Mouse (Mus musculus): ENCODE results near the gene Gpr157.

Gpr157 gene

DNA sequence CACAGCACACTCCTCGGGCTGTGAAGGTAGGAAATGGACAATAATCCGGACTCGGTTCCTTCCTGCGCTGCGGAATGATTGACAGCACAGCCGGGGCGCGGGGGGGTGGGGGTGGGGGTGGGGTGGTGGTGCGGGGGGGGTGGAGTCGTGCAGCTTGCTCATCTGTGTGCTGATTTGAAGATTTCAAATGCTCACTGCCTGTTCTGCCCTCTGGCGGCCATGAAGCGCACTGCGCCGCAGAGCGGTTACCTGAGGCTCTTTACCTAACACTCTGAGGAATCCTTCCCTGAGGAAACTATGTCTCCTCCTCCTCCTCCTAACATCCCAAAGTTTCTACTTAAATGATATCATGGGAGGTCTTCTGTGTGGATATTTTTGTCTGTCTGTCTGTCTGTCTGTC is 25.7 kb downstream of the Gpr157 start:
- DNase-seq: peak; percentile 73

DNA sequence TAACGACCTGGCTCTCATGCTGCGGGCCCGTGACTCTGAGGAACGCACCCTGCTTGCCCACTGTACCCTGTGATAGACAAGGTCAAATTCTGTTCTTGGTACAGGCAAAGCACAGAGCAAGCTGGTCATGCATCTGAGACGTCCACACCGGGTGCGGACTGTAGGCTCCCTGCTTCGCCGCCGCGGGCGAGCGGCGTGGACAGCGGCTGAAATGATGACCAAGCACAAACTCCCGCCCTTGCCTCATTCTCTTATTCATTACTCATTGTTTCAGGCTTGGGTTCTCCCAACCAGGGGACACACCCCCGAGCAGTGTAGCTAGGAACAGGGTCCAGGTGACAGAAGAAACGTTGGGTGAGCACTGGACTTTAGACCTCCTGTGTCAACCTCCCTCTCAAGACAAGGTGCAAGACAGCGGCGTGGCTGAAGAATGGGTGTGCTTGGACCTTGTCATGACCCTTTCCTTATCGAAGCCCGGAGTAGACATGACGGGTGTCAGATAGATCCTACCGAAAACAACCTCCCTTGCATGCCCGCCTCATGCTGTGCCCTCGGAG is 27.4 kb downstream of the Gpr157 start:
- DNase-seq: peak; percentile 47

DNA sequence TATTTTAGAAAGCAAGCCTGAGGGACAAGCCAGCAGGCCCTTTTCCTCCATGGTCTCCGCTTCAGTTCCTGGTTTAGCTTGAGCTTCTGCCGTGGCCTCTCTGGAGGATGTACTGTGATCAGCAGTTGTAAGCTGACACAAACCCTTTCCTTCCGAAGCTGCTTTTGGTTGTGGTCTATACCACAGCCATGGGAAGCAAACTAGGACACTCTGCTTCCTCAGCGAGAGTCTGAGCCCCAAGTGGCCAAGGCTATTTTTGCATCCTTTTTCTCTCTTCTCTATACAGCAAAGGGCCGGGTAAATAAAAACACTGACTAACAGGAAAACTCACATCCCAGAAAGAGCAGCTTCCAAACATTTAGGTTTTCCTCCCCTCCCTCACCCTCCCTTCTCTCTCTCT is 30.1 kb downstream of the Gpr157 start:
- no peak for DNase-seq

DNA sequence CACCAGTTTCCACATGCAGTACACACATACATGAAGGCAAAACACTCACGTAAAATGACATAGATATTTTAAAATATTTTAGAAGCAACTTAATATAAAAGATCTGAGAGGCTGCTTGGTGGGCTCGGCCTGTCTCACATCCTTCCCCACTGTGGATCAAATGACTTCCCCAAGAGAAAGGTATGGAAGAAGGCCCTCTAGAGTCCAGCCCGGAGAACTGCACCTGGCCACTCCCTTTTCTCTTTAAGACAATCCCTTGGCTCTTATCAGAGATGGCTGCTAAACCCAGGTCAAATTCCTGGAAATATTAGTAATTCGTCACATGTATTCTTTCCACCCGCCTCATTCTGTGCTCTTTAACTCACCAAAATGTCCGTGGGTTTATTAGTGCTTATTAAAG is 31.0 kb downstream of the Gpr157 start:
- no peak for DNase-seq

DNA sequence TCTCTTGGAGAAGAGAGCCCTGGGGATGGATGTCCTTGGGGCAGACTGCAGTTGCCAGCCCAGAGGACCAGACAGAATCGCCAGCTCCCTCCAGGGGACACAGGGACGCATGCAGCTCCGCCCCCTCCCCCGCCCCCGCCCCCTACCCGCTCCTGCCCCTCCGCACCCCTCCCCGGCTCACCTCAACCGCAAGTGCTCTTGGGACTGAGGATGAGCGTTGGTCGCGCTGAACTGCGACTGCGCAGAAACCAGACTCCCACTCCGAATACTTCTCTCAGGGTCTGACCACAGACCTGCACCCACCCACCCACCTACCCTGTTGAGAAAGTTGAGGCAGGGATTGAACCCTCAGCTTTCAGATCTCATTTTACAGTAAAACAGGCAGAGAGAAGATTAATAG is 31.9 kb downstream of the Gpr157 start, which contains the start of gene Slc2a5:
TSS of gene Slc2a5 (plus strand) at position 229 of the 400 bp plus-strand sequence.
- DNase-seq: no peak

DNA sequence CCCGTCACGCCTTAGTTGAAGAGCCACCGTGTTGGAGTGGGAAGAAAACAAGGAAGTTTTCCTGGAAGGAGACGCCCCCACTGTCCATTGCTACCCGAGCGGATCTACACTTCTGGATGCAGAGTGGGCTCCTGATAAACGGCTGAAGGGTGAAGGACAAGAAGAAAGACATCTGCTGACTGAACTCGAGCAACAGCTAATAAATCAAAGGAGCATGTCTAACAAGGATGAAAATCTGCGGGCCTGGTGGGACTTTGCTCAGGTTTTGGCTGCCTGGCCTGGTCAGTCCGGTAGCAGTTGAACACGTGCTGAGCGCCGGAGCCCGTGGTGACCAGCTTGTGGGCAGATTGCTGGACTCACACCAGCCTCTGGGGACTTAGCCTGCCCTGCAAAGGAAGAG is 32.5 kb downstream of the Gpr157 start:
- DNase-seq: peak; percentile 81

DNA sequence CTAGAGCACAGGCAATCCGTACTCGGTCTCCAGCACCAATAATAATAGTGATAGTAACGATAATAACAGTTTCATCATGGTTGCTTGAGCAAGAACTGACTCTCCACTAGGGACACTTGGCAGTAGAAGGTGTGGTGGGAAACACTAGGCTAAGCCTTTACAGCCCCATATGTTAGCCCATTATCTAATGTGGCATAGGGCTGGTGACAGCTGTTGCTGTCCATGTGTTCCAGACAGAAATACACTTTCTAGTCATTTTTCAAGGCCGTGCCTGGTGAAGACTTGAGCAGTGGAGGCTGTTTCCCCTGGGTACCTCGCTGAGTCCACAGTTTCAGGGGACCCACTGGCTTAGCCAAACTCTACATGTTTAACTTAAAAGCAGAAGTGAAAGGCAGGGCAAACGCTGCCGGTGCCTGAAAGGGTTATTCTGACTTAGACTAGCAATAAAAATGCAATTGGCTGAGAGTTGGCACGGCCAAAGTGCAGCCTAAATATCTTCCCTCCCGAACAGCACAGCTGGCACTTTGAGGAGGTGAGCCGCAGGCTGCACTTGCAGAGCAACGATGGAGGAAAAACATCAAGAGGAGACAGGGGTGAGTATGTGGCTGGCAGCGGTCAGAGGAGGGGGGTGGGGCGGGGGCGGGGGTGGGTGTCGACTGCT is 33.1 kb downstream of the Gpr157 start:
- DNase-seq: peak; percentile 72

DNA sequence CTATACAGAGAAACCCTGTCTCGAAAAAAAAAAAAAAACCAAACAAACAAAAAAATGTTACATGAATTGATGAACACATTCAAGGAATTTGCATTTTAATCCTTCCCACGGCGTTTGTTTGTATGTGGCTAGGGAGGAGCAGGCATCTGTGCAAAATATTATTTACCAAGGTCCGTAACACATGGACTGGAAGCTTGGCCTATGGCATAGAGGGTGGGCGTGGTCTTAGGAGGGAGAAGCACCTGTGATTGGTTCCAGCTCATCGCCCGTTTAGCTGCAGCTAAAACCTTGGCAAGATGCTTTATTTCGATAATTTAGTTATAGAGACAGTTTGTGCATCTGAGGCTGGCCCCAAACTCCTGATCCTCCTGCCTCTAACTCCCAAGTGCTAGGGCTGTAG is 34.3 kb downstream of the Gpr157 start:
- no peak for DNase-seq

DNA sequence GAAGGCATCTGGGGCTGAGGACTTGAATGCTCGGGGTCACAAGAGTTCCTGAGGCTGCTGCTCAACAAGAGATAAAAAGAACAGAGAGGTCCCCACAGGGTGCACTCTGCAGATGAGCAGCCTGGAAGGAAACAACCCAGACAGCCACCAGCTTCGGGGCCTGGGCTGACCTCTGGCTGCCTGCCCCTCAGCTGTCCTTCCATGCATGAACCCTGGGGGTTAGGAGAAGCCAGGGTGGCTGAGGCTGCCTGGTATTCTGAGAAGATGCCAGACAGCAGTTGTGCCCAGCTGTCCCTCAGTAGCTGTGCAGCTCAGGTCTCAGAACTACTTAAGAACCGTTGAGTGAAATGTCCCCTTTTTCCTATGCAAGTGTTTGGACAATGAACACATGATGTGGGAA is 35.3 kb downstream of the Gpr157 start:
- peak; percentile 17 for DNase-seq

DNA sequence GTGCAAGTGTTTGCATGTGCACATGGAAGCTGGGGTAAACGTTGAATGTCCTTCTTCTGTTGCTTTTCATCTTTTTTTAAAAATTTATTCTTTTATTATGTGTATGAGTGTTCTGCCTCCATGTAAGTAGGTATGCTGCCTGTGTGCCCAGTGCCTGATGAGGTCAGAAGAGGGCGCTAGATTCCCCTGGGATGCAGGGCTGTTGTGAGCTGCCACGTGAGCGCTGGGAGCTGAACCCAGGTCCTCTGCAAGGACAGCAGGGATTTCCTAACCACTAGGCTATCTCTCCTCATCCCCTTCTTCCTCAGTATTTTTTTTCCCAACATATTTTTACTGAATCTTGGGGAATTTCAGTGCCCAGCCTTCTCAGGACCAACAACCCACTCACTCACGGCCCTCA is 39.2 kb downstream of the Gpr157 start:
- no peak for DNase-seq

DNA sequence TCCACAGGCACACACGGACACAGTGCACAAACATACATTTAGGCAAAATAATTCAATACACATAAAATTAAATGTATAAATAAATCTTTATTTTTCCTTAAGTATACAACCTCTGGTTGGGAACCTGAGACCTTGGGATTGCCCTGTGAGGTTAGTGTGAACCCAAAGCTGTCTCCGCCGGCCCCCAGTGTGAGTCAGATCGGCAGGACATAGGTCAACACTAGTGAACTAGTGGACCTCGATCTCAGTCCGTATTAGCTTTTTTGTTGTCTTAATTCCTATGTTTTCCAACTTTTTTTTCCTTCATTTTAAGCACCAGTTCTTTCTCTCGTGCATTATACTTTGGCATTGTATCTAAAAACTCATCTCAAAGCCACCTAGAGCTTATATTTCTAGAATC is 40.7 kb downstream of the Gpr157 start:
- DNase-seq: peak; percentile 35

DNA sequence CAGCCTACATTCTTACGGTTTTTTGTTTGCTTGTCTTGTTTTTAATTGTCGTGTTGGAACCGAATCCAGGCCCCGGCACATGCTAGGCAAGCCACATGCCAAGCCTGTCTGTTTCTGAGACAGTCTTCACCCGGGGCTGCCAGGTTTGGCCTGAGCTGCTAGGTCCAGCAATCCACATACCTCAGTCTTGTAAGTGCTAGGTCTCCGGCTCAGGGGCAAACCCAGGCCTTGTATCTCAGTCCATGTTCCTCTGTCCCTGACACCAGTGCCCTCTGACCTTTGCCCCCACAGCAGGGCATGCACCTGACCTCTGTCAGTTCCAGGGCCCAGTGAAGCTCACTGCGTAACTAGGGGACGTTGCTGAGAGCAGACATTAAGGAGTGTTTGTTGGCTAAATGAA is 41.4 kb downstream of the Gpr157 start:
- DNase-seq: no peak

DNA sequence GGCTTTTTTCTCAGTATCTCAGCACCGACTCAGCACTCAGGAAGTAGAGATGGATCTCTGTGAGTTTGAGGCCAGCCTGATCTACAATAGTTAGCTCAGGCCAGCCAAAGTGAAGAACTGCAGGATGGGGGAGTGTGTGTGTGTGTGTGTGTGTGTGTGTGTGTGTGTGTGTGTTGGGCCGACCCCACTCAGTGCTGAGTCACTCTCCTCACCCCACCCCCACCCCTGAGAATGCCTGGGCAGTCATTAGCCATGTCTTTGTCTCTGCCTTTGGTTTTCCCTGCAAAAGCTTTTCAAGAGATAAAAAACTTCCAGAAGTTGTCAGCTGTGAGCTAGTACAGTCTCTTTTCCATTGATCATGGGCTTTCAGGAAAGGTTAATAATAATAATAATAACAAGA is 43.5 kb downstream of the Gpr157 start:
- no peak for DNase-seq

DNA sequence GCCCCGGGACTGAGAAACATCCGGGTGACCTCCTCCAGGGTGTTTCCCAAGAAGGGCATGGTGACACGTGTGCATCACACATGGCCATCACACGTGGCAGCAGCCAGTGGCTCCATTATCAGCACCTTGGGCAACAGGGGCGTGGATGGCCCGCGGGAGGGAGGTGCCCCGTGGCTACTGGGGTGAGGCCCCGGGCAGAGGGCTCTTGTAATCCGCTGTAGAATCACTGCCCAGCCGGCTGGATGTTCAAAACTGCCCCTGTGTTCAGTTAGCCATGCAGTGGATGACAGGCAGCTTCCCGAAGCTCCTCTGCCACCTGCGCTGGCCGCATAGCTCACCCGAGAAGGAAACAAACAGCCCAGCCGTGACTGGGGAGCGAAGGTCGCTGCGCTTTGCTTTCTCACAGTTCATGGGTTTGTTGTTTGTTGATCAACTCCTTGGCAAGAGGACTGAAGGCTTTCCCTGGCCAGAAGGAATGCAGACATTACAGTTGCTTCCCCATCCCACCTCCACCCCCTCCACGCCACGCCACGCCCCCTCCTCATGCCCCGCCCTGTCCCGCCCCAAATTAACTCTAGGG is 45.6 kb downstream of the Gpr157 start:
- DNase-seq: peak; percentile 86

DNA sequence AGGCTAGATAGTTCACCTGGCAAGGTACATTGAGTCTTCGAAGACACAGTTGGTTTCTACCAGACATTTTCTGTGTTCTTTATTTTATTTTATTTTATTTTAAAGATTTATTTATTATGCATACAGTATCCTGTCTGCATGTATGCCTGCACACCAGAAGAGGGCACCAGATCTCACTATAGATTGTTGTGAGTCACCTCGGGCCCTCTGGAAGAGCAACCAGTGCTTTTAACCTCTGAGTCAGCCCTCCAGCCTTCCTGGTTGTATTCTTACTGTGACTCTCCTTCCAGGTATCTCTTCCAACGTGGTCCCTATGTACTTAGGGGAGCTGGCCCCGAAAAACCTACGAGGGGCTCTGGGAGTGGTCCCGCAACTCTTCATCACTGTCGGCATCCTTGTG is 48.1 kb downstream of the Gpr157 start:
- DNase-seq: no peak

DNA sequence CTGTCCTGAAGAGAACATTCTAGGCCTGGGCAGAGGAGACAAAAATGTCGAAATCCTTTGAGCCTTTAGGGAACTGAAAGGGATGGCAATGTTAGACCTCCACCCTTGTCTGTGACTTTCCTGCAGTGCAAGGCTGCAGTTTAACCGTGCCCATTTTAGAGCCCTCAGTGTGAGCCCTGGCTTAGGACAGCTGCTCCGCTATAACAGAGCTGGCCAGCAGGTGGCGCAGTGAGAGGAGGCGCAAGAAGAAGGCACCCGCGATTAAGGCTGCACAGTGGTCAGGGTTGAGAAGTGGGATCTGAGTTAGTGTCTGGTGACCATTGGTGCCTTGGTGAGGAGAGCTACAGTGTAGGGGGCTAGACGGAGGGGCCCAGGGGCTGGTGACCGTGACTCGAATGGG is 49.5 kb downstream of the Gpr157 start:
- peak; percentile 72 for DNase-seq

DNA sequence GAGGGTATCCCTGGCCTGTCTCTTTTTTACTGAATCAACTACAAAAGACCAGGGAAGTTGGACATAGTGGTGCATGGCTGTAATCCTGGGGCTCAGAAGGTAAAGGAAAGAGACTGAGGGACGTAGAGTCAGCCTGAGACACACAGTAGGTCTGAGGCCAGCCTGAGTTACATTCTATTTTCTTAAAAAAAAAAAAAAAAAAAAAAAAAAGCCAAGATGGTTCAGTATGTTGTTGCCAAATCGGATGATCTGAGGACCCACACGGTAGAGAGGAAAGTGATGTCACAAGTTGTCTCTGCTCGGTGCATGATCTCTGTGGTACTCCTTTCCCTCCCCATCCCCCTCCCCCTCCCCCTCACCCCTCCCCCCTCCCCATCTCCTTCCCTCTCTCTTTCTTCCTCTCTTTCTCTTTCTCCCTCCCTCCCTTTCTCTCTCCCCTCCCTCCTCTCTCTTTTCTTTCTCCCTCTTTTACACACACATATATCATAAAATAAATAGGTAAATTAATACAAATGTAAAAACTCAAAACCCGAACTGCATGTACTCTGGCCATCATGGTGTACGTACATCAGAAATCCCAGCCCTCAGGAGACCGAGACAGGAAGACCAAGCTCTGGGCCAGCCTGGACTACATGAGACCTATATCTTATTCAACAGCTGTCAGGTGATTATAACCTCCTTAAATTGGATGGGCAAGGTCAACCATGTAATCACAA is 50.4 kb downstream of the Gpr157 start:
- no peak for DNase-seq

DNA sequence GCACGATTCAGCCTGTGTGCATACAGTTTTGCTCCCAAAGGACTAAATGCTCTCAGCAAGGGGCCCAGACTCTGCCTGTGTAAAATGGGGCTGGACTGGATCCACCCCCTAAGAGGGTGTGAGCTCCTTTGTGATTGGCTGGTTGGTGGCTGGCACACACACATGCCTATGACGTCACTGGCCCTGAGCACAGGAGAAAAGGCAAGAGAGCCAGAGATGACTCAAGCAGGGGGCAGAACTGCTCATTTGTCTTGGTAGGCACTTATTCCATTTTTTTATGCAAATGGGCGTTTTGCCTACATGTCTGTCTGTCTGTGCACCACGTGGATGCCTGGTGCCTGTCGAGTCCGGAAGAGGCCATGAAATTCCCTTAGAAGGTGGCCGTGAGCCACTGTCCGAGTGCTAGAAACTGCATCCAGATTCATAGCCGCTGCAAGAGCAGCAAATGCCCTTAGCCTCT is 50.9 kb downstream of the Gpr157 start:
- peak; percentile 49 for DNase-seq

DNA sequence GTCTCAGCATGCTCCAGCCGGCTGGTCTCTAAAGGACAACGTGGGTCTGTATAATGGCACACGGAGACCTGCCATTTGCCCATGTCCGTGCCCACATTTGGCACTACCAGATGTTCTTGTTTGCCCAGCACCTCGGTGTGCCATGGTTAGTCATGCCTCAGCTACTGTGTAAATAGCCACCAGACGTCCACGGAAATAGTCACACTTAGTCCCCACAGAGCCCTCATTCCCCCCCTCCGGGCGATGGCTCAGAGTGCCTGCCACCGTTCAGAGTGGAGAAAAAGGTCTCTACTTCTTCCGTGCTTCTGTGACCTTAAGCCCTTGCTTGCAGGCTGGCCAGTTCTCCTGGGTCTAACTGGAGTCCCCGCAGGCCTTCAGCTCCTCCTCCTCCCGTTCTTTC is 51.9 kb downstream of the Gpr157 start:
- DNase-seq: no peak

DNA sequence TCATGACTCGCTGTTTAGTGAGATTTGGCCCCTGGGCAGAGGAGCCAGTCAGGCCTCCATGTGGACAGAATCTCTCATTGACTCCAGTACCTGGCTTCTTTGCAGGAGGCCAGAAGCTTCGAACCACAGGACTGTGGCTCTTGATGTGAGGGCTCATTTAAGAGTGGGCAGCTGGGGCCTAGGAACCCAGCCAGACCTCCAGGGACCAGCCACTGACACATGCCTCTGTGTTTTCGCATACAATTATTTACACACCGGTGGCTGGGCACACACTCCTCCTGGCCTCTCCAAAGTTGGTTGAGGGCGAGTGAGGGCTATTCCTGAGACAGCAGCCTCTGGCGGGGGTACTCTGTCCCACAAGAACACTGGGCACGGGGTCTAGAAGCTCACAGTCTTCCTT is 53.2 kb downstream of the Gpr157 start:
- DNase-seq: no peak

DNA sequence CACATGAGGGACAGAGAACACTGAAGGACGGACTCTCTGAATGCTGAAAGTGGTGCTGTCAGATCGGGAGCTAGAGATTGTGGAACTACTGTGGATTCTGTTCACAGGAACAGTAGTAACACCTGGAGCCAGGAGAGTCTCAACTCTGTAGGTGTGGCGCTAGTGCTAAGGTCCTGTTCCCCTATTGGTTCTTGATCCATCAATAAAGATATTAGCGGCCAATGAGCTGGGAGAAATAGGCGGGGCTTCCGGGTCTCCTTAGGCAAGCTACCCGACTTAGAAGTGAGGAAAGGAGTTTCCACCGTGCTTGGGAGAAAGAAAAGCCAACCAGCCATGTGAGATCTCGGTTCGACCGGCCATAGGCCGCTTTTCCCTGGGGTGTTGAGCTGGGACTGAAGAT is 57.1 kb downstream of the Gpr157 start:
- no peak for DNase-seq

DNA sequence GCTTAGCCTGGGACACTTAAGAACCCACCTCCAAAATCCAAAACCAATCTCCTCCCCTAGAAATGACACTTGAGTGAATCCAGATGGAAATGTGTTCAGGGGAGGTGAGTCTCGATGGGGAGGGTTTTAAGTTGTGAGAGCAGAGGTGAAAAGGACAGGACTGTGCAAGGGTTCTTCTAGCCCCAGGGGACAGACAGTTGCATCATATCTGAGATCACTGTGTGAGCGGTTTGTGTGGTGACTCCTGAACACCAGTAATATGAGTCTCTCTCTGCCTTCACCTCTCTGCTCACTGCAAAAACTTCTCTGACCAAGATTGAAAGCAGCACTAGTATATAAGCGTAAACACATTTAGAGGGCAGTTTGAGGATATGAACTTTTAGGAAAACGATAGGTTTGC is 59.1 kb downstream of the Gpr157 start:
- no peak for DNase-seq

DNA sequence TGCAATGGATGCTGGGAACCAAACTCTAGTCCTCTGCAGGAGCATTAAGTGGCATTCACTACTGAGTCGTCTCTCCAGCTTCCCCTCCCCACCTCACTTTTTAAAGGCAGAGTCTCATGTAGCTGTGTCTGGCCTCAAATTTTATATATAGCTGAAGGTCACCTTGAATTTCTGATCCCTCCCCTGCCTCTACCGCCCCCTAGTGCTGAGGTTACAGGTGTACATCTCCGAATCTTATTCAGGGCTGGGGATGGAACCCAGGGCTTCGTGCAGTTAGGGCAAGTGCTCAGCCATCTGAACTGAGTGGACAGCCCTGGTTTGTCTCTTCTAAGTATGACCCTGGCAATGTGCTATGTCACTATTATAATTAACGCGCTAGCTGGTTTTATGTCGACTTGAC is 63.9 kb downstream of the Gpr157 start:
- no peak for DNase-seq

DNA sequence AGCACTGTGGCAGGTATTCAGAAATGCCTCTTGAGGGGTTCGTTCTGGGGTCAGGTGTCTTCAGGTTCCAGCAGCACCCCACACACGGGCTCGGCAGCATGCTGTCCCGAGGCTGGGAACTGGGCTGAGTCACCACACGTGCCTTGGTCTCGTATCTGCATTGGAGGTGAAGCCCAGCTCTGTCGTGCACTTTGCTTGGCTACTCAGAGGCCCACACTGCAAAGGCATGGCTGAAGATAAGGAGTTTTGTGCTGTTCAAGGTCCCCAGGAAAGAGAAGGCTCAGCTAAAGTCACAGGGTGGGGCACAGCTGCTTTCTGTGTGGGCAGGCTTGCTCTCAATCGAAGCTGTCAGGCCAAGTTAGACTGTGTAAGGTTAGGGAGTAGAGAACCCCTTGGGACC is 65.3 kb downstream of the Gpr157 start:
- no peak for DNase-seq

Data from kidney, postnatal 14 days (tissue).